ENCODE assay signal across 8 mouse cellular contexts in genomic region chr12:31713600-31713999, GRCm38 (mm10). TPM values are rescaled to one million over a fixed set of nuclear protein-coding genes. Genes with fewer than 3 reads are reported as not detected.
DNase-seq lines count a peak whose midpoint lies in the region; ATAC-seq and TF ChIP-seq lines count a peak whose summit lies in the region.
"Had no signal": no experiment of that assay in that cellular context is flagged by ENCODE, and none has a peak within 500 bp of the region (broad histone marks: within the 10 kb centered on the region; RNA-seq: fewer than 3 reads in every experiment).

TSS of gene Gpr22 (minus strand) at chr12:31713947.

- no peaks in the 10 kb centered on the region for H3K36me3 ChIP-seq in forebrain, postnatal 0 days (ENCODE audit: insufficient read depth)
- 0 out of 2 replicates have a peak, but pooled peaks cover 3% of the 10 kb centered on the region for H3K36me3 ChIP-seq in hindbrain, embryonic 13.5 days
- no peaks in the 10 kb centered on the region for H3K36me3 ChIP-seq in limb, embryonic 15.5 days

- peak; percentile 87 for DNase-seq in cerebellum, adult 9-11 months
- peak; percentile 74 for DNase-seq in forebrain, postnatal 0 days
- DNase-seq in thymus, postnatal 0 days (ENCODE audit: low spot score), result no peak
- no peak for DNase-seq in thymus, postnatal 14 days

- no peaks in the 10 kb centered on the region for H3K4me1 ChIP-seq in forebrain, postnatal 0 days (ENCODE audit: insufficient read depth)
- H3K4me1 ChIP-seq in hindbrain, embryonic 13.5 days (replicated peaks), result peaks cover 15% of the 10 kb centered on the region
- no peaks in the 10 kb centered on the region for H3K4me1 ChIP-seq in limb, embryonic 15.5 days

- H3K27ac ChIP-seq in forebrain, postnatal 0 days (ENCODE audit: low read depth, low read length), result peak within 1 kb of the TSS; percentile 74
- H3K27ac ChIP-seq in hindbrain, embryonic 13.5 days, result peak within 1 kb of the TSS; percentile 84
- no peak within 1 kb of the TSS for H3K27ac ChIP-seq in limb, embryonic 15.5 days

- ATAC-seq in forebrain, postnatal 0 days, result peak; percentile 94
- ATAC-seq in hindbrain, embryonic 13.5 days (ENCODE audit: low FRiP score), result peak; percentile 95
- ATAC-seq in limb, embryonic 15.5 days (ENCODE audit: insufficient number of reproducible peaks, low FRiP score, low TSS enrichment, low read depth), result no peak
- ATAC-seq in megakaryocyte, adult 5-6 weeks (ENCODE audit: poor library complexity, severe bottlenecking), result no peak

- peak within 1 kb of the TSS; percentile 47 for H3K4me2 ChIP-seq in forebrain, postnatal 0 days (ENCODE audit: low read depth)
- peak within 1 kb of the TSS; percentile 60 for H3K4me2 ChIP-seq in hindbrain, embryonic 13.5 days
- no peak within 1 kb of the TSS for H3K4me2 ChIP-seq in limb, embryonic 15.5 days

- H3K4me3 ChIP-seq in forebrain, postnatal 0 days (ENCODE audit: low read depth, low read length), result peak within 1 kb of the TSS; percentile 43
- H3K4me3 ChIP-seq in hindbrain, embryonic 13.5 days, result peak within 1 kb of the TSS; percentile 46
- 0 out of 2 replicates have a peak within 1 kb of the TSS, but pooled peaks have one; percentile 0 for H3K4me3 ChIP-seq in limb, embryonic 15.5 days

- WGBS in forebrain, postnatal 0 days, result 20% methylated on average over 6 of the region's 6 CpGs
- WGBS in hindbrain, embryonic 13.5 days, result 11% methylated on average over 6 of the region's 6 CpGs
- WGBS in limb, embryonic 15.5 days, result 23% methylated on average over 6 of the region's 6 CpGs

- H3K9me3 ChIP-seq in forebrain, postnatal 0 days (ENCODE audit: low read length), result no peaks in the 10 kb centered on the region
- no peaks in the 10 kb centered on the region for H3K9me3 ChIP-seq in hindbrain, embryonic 13.5 days
- no peaks in the 10 kb centered on the region for H3K9me3 ChIP-seq in limb, embryonic 15.5 days

- no peaks in the 10 kb centered on the region for H3K27me3 ChIP-seq in forebrain, postnatal 0 days (ENCODE audit: insufficient read depth, low read length)
- no peaks in the 10 kb centered on the region for H3K27me3 ChIP-seq in hindbrain, embryonic 13.5 days
- H3K27me3 ChIP-seq in limb, embryonic 15.5 days, result no peaks in the 10 kb centered on the region

- no peak for TF ChIP-seq CTCF in forebrain, postnatal 0 days (IDR thresholded peaks at IDR 0.05; ENCODE audit: low read depth)

- H3K9ac ChIP-seq in forebrain, postnatal 0 days, result peak within 1 kb of the TSS; percentile 52
- peak within 1 kb of the TSS; percentile 72 for H3K9ac ChIP-seq in hindbrain, embryonic 13.5 days
- no peak within 1 kb of the TSS for H3K9ac ChIP-seq in limb, embryonic 15.5 days

RNA-seq across cellular contexts. Expression of gene Gpr22, which starts in this region (rescaled TPM):
- total RNA-seq in forebrain, postnatal 0 days (2014; rRNA removed), result 16.6 and 17.2 TPM in 2 replicates
- 12.3 and 13.3 TPM in 2 replicates for polyA plus RNA-seq in forebrain, postnatal 0 days (2015; fragmentation: Nextera tagmentation; extraction: Ambion mirVana)
- 16.7 and 17.0 TPM in 2 replicates for polyA plus RNA-seq in hindbrain, embryonic 13.5 days (2015; fragmentation: Nextera tagmentation; extraction: Ambion mirVana)
- polyA plus RNA-seq in limb, embryonic 15.5 days (2015; fragmentation: Nextera tagmentation; extraction: Ambion mirVana), result 0.27 and 0.49 TPM in 2 replicates
- polyA plus RNA-seq in thymus, postnatal 0 days (2015; fragmentation: Nextera tagmentation; extraction: Ambion mirVana), result 0.09 and 0.36 TPM in 2 replicates
- not detected in 2 replicates for total RNA-seq in megakaryocyte, adult 5-6 weeks (2015)
- 0.26 TPM in 1 of 2 replicates, not detected in the other for total RNA-seq in megakaryocyte, adult 5-6 weeks (2017)
- total RNA-seq: liver, adult 2 months had no signal
- polyA plus RNA-seq: liver, adult 2 months had no signal

Comparison
In these comparisons a context has a peak if more than half of its experiments do, and no peak if none do; other contexts are left out.
1. RNA of gene Gpr22 (total RNA-seq): 16.6 to 17.2 TPM in forebrain, postnatal 0 days; 0.26 TPM in megakaryocyte, adult 5-6 weeks; every median in the first group is over 10 times any median in the second.
2. DNase-seq: peak in cerebellum, adult 9-11 months (single experiment) and forebrain, postnatal 0 days (single experiment); none in thymus, postnatal 0 days (single experiment) and thymus, postnatal 14 days (single experiment).
3. ATAC-seq: peak in forebrain, postnatal 0 days (single experiment) and hindbrain, embryonic 13.5 days (single experiment); none in limb, embryonic 15.5 days (single experiment) and megakaryocyte, adult 5-6 weeks (single experiment).
4. Peak in every context shown above with its lines, with median percentiles within 50 percentile points of each other: H3K4me3 ChIP-seq.